Mouse (Mus musculus) kidney, postnatal 10 days (tissue): Measurements from ENCODE around the gene Cilp2.

Experiments used
- DNase-seq: peaks from one replicate; pipeline ENCODE4 v3.0.0; 2021; ENCODE audit warnings: mixed read lengths

Gene Cilp2

GRCm38 (mm10) chr8:69870907-69871306, 16.6 kb downstream of the Cilp2 start:
- DNase-seq: no peak

- DNase-seq: no peak
Measured at GRCm38 (mm10) chr8:69870003-69870765, 17.3 kb downstream of the Cilp2 start.

- no peak for DNase-seq
Measured at GRCm38 (mm10) chr8:69867696-69868326, 19.7 kb downstream of the Cilp2 start.

- no peak for DNase-seq
Measured at GRCm38 (mm10) chr8:69864180-69864579, 23.3 kb downstream of the Cilp2 start.

GRCm38 (mm10) chr8:69863387-69864020, 24.0 kb downstream of the Cilp2 start:
- no peak for DNase-seq

GRCm38 (mm10) chr8:69861251-69861650, 26.2 kb downstream of the Cilp2 start:
- no peak for DNase-seq

GRCm38 (mm10) chr8:69860807-69861206, 26.7 kb downstream of the Cilp2 start:
- peak; percentile 25 for DNase-seq

GRCm38 (mm10) chr8:69853869-69854268, 33.6 kb downstream of the Cilp2 start:
- DNase-seq: no peak

- no peak for DNase-seq
Measured at GRCm38 (mm10) chr8:69850926-69851506, 36.5 kb downstream of the Cilp2 start.

- DNase-seq: no peak
Measured at GRCm38 (mm10) chr8:69849899-69850298, 37.6 kb downstream of the Cilp2 start.

- DNase-seq: no peak
Measured at GRCm38 (mm10) chr8:69848951-69849350, 38.5 kb downstream of the Cilp2 start.

GRCm38 (mm10) chr8:69847167-69848065, 40.1 kb downstream of the Cilp2 start:
- no peak for DNase-seq

- DNase-seq: peak; percentile 57
Measured at GRCm38 (mm10) chr8:69837057-69837682, 50.3 kb downstream of the Cilp2 start.

- peak; percentile 91 for DNase-seq
Measured at GRCm38 (mm10) chr8:69832298-69832853, 55.1 kb downstream of the Cilp2 start, which contains the start of gene Pbx4. TSS of gene Pbx4 (plus strand) at chr8:69832491.
